Mouse (Mus musculus) heart, adult 10 weeks (tissue): ENCODE data around the gene Cldn10. TPM values are rescaled to one million over a fixed set of nuclear protein-coding genes. Genes with fewer than 3 reads are reported as not detected.

Experiments used
- polyA plus RNA-seq: library from polyadenylated mRNA; stranded (reverse); fragments of 350-450 nt; fragmentation: Illumina TruSeq; extraction: RNeasy Lipid Tissue Mini Kit (QIAGEN cat#74804); gene quantifications from one replicate; pipeline ENCODE4 v1.2.3, GENCODE M21; 2014; ENCODE audit warnings: low read depth, low replicate concordance

Cldn10 gene
- polyA plus RNA-seq = 0.21 TPM

GRCm38 (mm10) chr14:118787621-118788020, at the start of gene Cldn10:
Gene Cldn10 (plus strand): TSS chr14:118787908.

Other genes with a start within 250 kb of the Cldn10 start
- 8.3 TPM for gene Abcc4, start 81.7 kb upstream of the Cldn10 start, polyA plus RNA-seq
- 2.1 TPM for gene Dzip1, start 137.6 kb downstream of the Cldn10 start, polyA plus RNA-seq
- gene Dnajc3, start 150.1 kb downstream of the Cldn10 start, polyA plus RNA-seq = 30.0 TPM